Mouse (Mus musculus) layer of hippocampus, adult 18-20 months (tissue): ENCODE measurements at regions not wholly inside any gene's neighbourhood (a gene's known extent, or its start where the extent isn't known, plus 50 kb on each side); places are given as distances from the start of the nearest gene placed in this dataset.

Experiments
- DNase-seq, 2 experiments: peaks; one replicate each; pipeline ENCODE4 v3.0.0; 2022; ENCODE audit warnings: low spot score in 2 of 2

GRCm38 (mm10) chr4:78970751-78971150, 759.0 kb upstream of the Ptprd start:
- no peak for DNase-seq

GRCm38 (mm10) chr4:78943561-78943960, 731.8 kb upstream of the Ptprd start:
- DNase-seq: no peak

GRCm38 (mm10) chr4:78927144-78927543, 715.4 kb upstream of the Ptprd start:
- no peak for DNase-seq

- DNase-seq: peak; percentile 16 to 74
Observed at GRCm38 (mm10) chr4:78924086-78924485, 712.3 kb upstream of the Ptprd start.
